Mouse (Mus musculus) kidney, postnatal 10 days (tissue): ENCODE measurements around the gene Bola3.
A peak's percentile ranks its signal among the peaks of the same experiment; 100 is the strongest.
"Not testable (repeated sequence)": the region's sequence is repeated elsewhere in the genome, so short reads cannot be mapped to it uniquely, and the experiment has no call there.

ENCODE experiments used
- DNase-seq: peaks from one replicate; pipeline ENCODE4 v3.0.0; 2021; ENCODE audit warnings: mixed read lengths

Bola3 gene

GRCm38 (mm10) chr6:83348873-83349272 lies at the start of gene Bola3:
Bola3 (plus strand) TSS chr6:83349147.
- DNase-seq = no peak

DNA sequence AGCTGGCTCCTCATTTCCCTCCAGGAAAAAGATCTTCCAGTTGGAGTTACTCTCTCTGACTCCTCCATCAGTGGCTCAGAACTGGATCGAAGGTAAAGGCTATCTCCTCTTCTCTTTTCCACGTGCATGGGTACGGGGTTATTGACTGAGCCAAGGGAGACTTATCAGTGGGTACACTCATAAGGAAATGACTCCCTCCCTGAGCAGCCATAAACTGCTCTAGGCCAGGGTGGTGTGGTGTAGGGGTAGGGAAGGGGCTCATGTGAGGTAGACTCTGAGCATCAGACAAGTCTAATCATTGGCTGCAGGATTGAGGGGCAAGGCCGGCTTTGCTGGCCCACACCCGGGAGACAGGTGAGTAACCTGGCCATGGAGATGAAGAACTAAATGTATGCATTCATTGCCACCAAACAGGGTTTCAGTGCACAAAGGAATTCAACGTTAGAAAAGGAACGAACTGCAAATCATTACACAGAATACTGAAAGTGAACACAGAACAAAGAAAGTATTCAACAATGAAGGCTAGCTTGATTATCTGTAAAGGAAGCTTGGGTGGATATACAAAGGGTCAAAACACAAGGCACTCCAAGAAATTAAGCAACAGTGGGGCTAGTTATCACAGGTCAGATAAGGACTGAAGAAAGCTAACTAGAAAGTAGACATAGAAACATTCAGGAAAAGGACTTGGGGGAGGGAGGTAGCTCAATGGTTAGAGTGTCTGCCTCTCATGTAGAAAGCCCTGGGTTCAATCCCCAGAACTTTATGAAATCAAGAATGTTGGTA lies 48.3 kb upstream of the Bola3 start:
- DNase-seq = no peak

GRCm38 (mm10) chr6:83301294-83301693 lies 47.7 kb upstream of the Bola3 start:
- no peak for DNase-seq

GRCm38 (mm10) chr6:83302264-83302663 lies 46.7 kb upstream of the Bola3 start:
- DNase-seq = no peak

DNA sequence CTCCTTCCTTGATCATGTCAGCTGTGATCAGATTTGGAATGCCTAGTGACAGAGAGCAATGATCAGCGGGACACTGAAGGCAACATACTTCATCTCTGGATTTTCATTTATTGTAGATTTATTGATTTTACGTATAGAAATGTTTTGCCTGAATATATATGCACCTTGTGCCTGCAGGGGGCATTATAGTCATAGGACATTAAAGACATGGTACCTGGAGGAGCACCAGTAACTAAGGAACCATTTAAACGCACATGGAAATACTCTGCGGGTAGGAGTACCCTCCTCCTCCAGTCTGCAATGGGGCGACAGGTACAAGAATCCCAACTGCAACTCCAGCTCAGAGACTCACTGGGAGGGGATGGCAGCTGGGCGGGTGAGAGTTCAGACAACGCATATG lies 39.9 kb upstream of the Bola3 start:
- DNase-seq = no peak

GRCm38 (mm10) chr6:83311206-83311605 lies 37.7 kb upstream of the Bola3 start:
- DNase-seq = no peak

GRCm38 (mm10) chr6:83312021-83312420 lies 36.9 kb upstream of the Bola3 start:
- DNase-seq = no peak

DNA sequence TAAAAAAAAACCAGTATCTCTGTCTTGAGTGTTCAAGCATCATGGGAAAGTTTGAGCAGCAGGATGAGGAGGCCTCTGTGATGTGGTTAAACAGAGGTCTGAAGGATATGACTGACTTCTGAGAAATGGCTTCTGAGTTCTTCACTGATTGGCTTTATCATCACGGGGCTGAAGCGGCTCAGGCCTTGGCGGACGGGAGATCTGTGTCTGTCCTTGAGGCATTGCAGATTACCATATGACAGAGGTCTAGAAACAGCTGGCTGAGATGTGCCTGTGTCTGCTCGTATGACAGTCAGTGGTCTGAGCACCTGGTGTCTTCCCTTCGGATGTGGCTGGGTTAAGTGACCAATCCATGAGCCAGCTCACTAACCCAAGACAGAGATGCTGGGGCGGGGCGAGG lies 36.4 kb upstream of the Bola3 start:
- DNase-seq = no peak

- DNase-seq = no peak
These were observed 33.7 kb upstream of the Bola3 start for GRCm38 (mm10) chr6:83315293-83315692.

DNA sequence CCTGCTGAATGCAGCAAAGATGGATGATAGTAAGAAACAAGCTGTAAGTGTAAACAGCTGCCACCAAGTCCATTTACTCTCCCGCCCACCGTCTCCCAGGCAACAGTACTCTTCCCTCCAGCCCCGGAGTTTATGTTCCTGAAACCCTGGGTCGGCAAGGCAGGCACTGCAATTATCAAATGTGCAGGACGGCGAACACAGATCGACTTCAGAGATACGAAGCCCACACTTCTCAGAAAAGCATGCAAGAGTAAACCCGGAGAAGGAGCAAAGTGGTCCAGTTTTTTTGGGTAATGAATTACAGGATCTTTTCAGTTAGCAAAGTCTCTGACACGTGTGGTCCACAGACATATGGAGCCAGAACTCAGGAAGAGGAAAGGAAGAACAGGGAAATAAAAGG lies 32.9 kb upstream of the Bola3 start:
- DNase-seq = peak; percentile 28

- DNase-seq = peak; percentile 95
These were observed 31.7 kb upstream of the Bola3 start for GRCm38 (mm10) chr6:83317108-83317741.

- DNase-seq = no peak
These were observed 27.0 kb upstream of the Bola3 start for GRCm38 (mm10) chr6:83321927-83322326.

DNA sequence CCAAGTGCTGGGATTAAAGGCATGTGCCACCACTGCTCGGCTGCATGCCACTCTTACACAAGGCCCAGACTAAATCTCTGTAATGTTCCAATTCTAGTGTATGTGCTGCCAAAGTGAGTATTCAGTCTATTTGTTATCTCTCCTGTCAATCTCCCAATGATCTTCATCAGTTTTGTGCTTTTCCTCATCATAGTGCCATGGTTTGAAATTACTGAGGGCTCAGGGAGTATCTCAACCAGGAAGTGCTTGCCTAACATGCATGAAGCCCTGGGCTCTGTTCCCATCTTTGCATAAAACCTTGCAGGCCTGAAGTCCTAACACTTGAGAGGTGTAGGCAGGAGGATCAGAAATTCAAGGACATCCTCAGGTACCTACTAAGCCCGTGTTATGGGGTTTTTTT lies 26.2 kb upstream of the Bola3 start:
- no peak for DNase-seq

GRCm38 (mm10) chr6:83323652-83324419 lies 25.1 kb upstream of the Bola3 start:
- DNase-seq = no peak

GRCm38 (mm10) chr6:83325525-83326393 lies 23.2 kb upstream of the Bola3 start, which contains the start of the genes Mthfd2 and Mob1a:
Mthfd2 (minus strand) TSS chr6:83325908.
Mob1a (plus strand) TSS chr6:83326016.
- DNase-seq = peak; percentile 97

- no peak for DNase-seq
These were observed 22.6 kb upstream of the Bola3 start for GRCm38 (mm10) chr6:83326394-83326736.

DNA sequence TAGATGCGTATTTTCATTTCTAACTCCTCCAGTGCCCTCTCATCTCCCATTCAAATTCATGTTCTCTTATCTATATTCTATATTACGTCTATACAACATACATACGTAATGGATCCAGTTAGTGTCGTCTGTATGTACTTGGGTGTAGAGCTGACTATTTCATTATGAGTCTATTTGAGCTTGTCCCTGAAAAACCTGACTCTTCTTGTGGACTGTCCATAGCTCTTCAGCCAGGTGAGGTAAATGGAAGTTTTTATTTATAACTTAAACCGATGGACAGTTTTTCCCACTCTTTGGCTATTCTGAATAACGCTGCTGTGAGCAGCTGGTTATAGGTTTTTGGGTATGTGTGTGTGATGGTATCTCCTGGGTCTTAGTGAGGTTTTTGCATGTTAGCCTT lies 22.2 kb upstream of the Bola3 start:
- DNase-seq = no peak

GRCm38 (mm10) chr6:83327591-83328190 lies 21.3 kb upstream of the Bola3 start:
- DNase-seq = no peak

DNA sequence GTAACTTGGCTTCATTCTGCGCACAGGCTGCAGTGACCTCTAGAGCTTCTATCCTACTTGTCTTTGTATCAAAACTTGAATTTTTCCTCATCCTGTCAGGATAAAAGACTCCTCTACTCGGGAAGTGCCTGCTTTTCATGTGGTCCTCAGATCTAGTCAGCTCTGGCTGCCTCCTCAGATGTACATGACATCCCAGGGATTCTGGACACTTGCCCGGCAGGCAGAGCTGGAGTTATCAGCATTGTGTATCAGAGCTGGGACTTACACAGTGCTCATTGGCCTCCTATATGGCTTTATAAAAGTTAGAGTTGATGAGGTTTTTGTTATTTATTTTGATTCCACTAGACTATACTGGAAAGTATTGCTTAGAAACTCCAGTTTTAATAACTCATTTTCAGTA lies 7.6 kb upstream of the Bola3 start:
- DNase-seq = no peak

GRCm38 (mm10) chr6:83342957-83343356 lies 6.0 kb upstream of the Bola3 start:
- no peak for DNase-seq

DNA sequence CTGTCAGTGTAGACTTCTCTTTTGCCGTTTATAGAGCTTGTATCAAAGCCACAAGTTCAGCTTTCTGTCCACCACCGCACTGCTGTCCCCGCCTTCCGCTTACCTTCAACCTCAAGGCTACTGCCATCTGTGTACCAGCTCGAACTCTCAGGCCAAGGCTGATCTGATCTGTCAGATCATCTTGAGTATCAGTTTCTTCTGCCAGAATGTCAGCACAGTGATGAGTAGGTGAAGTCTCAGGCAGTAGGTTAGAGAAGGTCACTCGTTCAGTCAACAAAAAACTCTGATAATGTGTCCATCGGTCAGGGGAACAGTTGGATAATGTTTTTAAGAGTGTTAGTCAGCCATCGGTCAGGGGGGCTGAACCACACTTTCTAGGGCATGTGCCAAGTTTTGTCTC lies 3.7 kb upstream of the Bola3 start:
- DNase-seq = not testable (repeated sequence)

DNA sequence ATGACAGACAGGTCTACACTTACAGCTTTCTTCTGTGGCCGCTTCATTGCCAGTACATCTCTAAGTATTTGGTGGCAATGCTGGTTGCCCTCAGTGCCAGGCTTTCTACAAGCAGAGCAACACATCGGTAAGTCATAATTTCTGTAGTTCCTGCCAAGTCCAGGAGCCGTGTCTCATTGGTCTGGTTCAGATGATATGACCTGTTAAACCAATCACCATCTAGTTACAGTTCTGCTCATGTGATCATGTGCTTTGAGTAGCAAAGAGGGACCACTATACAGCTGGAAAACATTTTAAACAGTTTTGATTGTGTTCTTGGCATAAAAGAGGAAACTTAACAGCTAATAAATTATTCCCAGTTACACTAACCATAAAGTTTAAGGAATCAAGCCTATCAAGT lies 1.0 kb upstream of the Bola3 start:
- DNase-seq = no peak
